Mouse (Mus musculus) thymus, adult 2 months (tissue): ENCODE measurements around the gene Gm20479. TPM values are rescaled to one million over a fixed set of nuclear protein-coding genes. Genes with fewer than 3 reads are reported as not detected.

ENCODE experiments used
- DNase-seq: peaks from one replicate; pipeline ENCODE4 v3.0.0; 2021
- H3K27ac ChIP-seq: fragments of 200-500 bp; 2 replicates; pipeline ENCODE4 v1.5.1; 2012; ENCODE audit warnings: low read length, control low read depth; ENCODE audit not compliant: control insufficient read depth, insufficient read depth
- H3K27me3 ChIP-seq: fragments of 200-500 bp; 2 replicates; pipeline ENCODE4 v1.6.1; 2012; ENCODE audit warnings: mild to moderate bottlenecking, low read length, moderate library complexity, mixed read lengths; ENCODE audit not compliant: control insufficient read depth, insufficient read depth
- H3K36me3 ChIP-seq: fragments of 200-500 bp; 2 replicates; pipeline ENCODE4 v1.6.1; 2012; ENCODE audit warnings: mild to moderate bottlenecking, low read length, moderate library complexity; ENCODE audit not compliant: control insufficient read depth, insufficient read depth
- H3K4me1 ChIP-seq: fragments of 200-500 bp; replicated peaks from 2 replicates; pipeline ENCODE4 v1.6.1; 2012; ENCODE audit warnings: low read length; ENCODE audit not compliant: control insufficient read depth, insufficient read depth
- H3K4me3 ChIP-seq: fragments of 200-500 bp; 2 replicates; pipeline ENCODE4 v1.5.1; 2012; ENCODE audit warnings: mild to moderate bottlenecking, low read length, control low read depth, moderate library complexity; ENCODE audit not compliant: control insufficient read depth, insufficient read depth
- CTCF ChIP-seq: fragments of 200-500 bp; IDR thresholded peaks from 2 replicates; pipeline ENCODE4 v1.5.1; 2012; ENCODE audit warnings: mild to moderate bottlenecking, control low read depth, low read length, moderate library complexity, borderline replicate concordance; ENCODE audit not compliant: control insufficient read depth, poor library complexity, insufficient read depth; ENCODE audit errors: extremely low read depth
- POLR2A ChIP-seq: fragments of 200-500 bp; IDR thresholded peaks from 2 replicates; pipeline ENCODE4 v1.6.1; 2012; ENCODE audit warnings: mild to moderate bottlenecking, low read length, control low read depth, moderate library complexity; ENCODE audit not compliant: control insufficient read depth, poor library complexity, insufficient read depth; ENCODE audit errors: extremely low read depth
- WGBS: fragments of 180-500 bp; shearing (Covaris S2); methylation state at CpG from one replicate; pipeline ENCODE4 v1.1.7; 2018; 5-methylcytosine and 5-hydroxymethylcytosine counted together
- polyA plus RNA-seq: library from polyadenylated mRNA; depleted of rRNA; stranded (reverse); fragments of >200 nt; gene quantifications from 2 replicates; pipeline ENCODE4 v1.2.3, GENCODE M21; 2012

Gm20479 gene
- polyA plus RNA-seq, 1 experiment: not detected

GRCm38 (mm10) chr7:27322291-27322690 lies 34.9 kb downstream of the Gm20479 start:
- H3K27ac ChIP-seq: no peak overlapping the region
- peaks cover 11% of the 10 kb centered on the region; the same call in 1 of the 2 replicates for H3K4me1 ChIP-seq
- no peaks in the 10 kb centered on the region; the same call in 1 of the 2 replicates for H3K27me3 ChIP-seq
- WGBS: 67% methylated on average over 13 of the region's 13 CpGs
- no peaks in the 10 kb centered on the region for H3K36me3 ChIP-seq
- no peak overlapping the region for H3K4me3 ChIP-seq
- TF ChIP-seq POLR2A (no peak), CTCF (no peak)
- DNase-seq: no peak

GRCm38 (mm10) chr7:27319411-27319810 lies 37.8 kb downstream of the Gm20479 start:
- Histone ChIP-seq H3K4me1 (peaks cover 20% of the 10 kb centered on the region), H3K36me3 (no peaks in the 10 kb centered on the region), H3K27me3 (no peaks in the 10 kb centered on the region), H3K27ac (no peak overlapping the region), H3K4me3 (no peak overlapping the region)
- WGBS: 96% methylated on average over 22 of the region's 22 CpGs
- no peak for TF ChIP-seq POLR2A
- no peak for TF ChIP-seq CTCF
- DNase-seq: no peak

- H3K27ac ChIP-seq: peak overlapping the region; percentile 100
Observed at GRCm38 (mm10) chr7:27315958-27316357, 41.3 kb downstream of the Gm20479 start.

GRCm38 (mm10) chr7:27314393-27314792 lies 42.8 kb downstream of the Gm20479 start:
- no peaks in the 10 kb centered on the region for H3K36me3 ChIP-seq
- no peak for TF ChIP-seq CTCF
- TF ChIP-seq POLR2A: no peak
- no peak overlapping the region for H3K27ac ChIP-seq
- no peak overlapping the region for H3K4me3 ChIP-seq
- peaks cover 25% of the 10 kb centered on the region for H3K4me1 ChIP-seq
- H3K27me3 ChIP-seq: no peaks in the 10 kb centered on the region
- no peak for DNase-seq
- 92% methylated on average over 3 of the region's 3 CpGs for WGBS

More at GRCm38 (mm10) chr7:27315958-27316357, 41.3 kb downstream of the Gm20479 start:
- WGBS: 16% methylated on average over 7 of the region's 7 CpGs
- no peak overlapping the region for H3K4me3 ChIP-seq
- no peaks in the 10 kb centered on the region for H3K36me3 ChIP-seq
- H3K4me1 ChIP-seq: peaks cover 20% of the 10 kb centered on the region
- H3K27me3 ChIP-seq: no peaks in the 10 kb centered on the region
- peak; percentile 53 for DNase-seq
- no peak for TF ChIP-seq CTCF
- TF ChIP-seq POLR2A: no peak

GRCm38 (mm10) chr7:27311651-27312284 lies 45.5 kb downstream of the Gm20479 start:
- Histone ChIP-seq H3K4me3 (no peak overlapping the region), H3K27me3 (no peaks in the 10 kb centered on the region), H3K4me1 (peaks cover 20% of the 10 kb centered on the region), H3K27ac (no peak overlapping the region), H3K36me3 (no peaks in the 10 kb centered on the region)
- 92% methylated on average over 12 of the region's 12 CpGs for WGBS
- no peak for DNase-seq
- no peak for TF ChIP-seq POLR2A
- no peak for TF ChIP-seq CTCF

- Histone ChIP-seq H3K27ac (no peak overlapping the region), H3K4me3 (no peak overlapping the region), H3K4me1 (peaks cover 14% of the 10 kb centered on the region), H3K36me3 (no peaks in the 10 kb centered on the region), H3K27me3 (no peaks in the 10 kb centered on the region)
- WGBS: 61% methylated on average over 8 of the region's 8 CpGs
- no peak for DNase-seq
- TF ChIP-seq POLR2A (no peak), CTCF (no peak)
Observed at GRCm38 (mm10) chr7:27310996-27311535, 46.2 kb downstream of the Gm20479 start.
